In genomic region chr6:72078178-72078577, GRCm38 (mm10) we compare ENCODE assay signal across 23 mouse cellular contexts. TPM values are rescaled to one million over a fixed set of nuclear protein-coding genes. Genes with fewer than 3 reads are reported as not detected.
DNase-seq lines count a peak whose midpoint lies in the region; ATAC-seq and TF ChIP-seq lines count a peak whose summit lies in the region.
"Had no signal": no experiment of that assay in that cellular context is flagged by ENCODE, and none has a peak within 500 bp of the region (broad histone marks: within the 10 kb centered on the region; RNA-seq: fewer than 3 reads in every experiment).

No protein-coding gene starts in this region.

- H3K4me1 ChIP-seq in liver, adult 2 months (ENCODE audit: control insufficient read depth, insufficient read depth, low read length) = peaks cover 19% of the 10 kb centered on the region
- H3K4me1 ChIP-seq in liver, postnatal 0 days (ENCODE audit: insufficient read depth) = peaks cover 11% of the 10 kb centered on the region
- no peaks in the 10 kb centered on the region for H3K4me1 ChIP-seq in liver, embryonic 11.5 days (replicated peaks; ENCODE audit: control insufficient read depth, insufficient read depth, low read length)
- H3K4me1 ChIP-seq: embryonic facial prominence, embryonic 15.5 days; forebrain, embryonic 10.5 days; forebrain, embryonic 12.5 days had no signal

- TF ChIP-seq POLR2A in liver, adult 2 months (IDR thresholded peaks at IDR 0.05; ENCODE audit: extremely low read depth, insufficient read depth, low read length) = no peak

- TF ChIP-seq CTCF in liver, adult 2 months (IDR thresholded peaks at IDR 0.05; ENCODE audit: low read depth, low read length) = no peak
- no peak for TF ChIP-seq CTCF in liver, postnatal 0 days (IDR thresholded peaks at IDR 0.05; ENCODE audit: low read depth)

- peak overlapping the region; percentile 23; the same call in 1 of the 2 replicates for H3K4me3 ChIP-seq in liver, adult 2 months (ENCODE audit: insufficient read depth, low read depth, low read length)
- no peak overlapping the region for H3K4me3 ChIP-seq in liver, postnatal 0 days (ENCODE audit: low read depth, low read length)
- H3K4me3 ChIP-seq in liver, embryonic 11.5 days (ENCODE audit: low read depth, low read length) = no peak overlapping the region
- H3K4me3 ChIP-seq: embryonic facial prominence, embryonic 13.5 days; embryonic facial prominence, embryonic 15.5 days; erythroblast, embryonic 14.5 days; forebrain, embryonic 10.5 days; forebrain, embryonic 12.5 days had no signal

- peak; percentile 82 for ATAC-seq in liver, postnatal 0 days
- no peak for ATAC-seq in liver, embryonic 11.5 days (replicated peaks; ENCODE audit: low FRiP score)
- ATAC-seq: forebrain, embryonic 14.5 days had no signal

- no peaks in the 10 kb centered on the region for H3K79me2 ChIP-seq in liver, adult 2 months (ENCODE audit: control insufficient read depth, insufficient read depth, low read length)

- peak; percentile 11; the same call in 1 of the 2 replicates for TF ChIP-seq EP300 in liver, postnatal 0 days (IDR thresholded peaks at IDR 0.05; ENCODE audit: low read depth)

- WGBS in liver, adult 2 months = 25% methylated on average over 5 of the region's 5 CpGs
- 48% methylated on average over 5 of the region's 5 CpGs for WGBS in liver, postnatal 0 days (ENCODE audit: insufficient replicate concordance)
- WGBS in liver, embryonic 11.5 days = 75% methylated on average over 5 of the region's 5 CpGs

- H3K27ac ChIP-seq in liver, adult 2 months (replicated peaks; ENCODE audit: insufficient read depth, low read depth, low read length) = peak overlapping the region; percentile 96
- H3K27ac ChIP-seq in liver, postnatal 0 days (ENCODE audit: low read depth) = peak overlapping the region; percentile 50
- H3K27ac ChIP-seq in liver, embryonic 11.5 days (ENCODE audit: low read depth, low read length) = no peak overlapping the region
- H3K27ac ChIP-seq: embryonic facial prominence, embryonic 13.5 days; embryonic facial prominence, embryonic 15.5 days; forebrain, embryonic 10.5 days; forebrain, embryonic 12.5 days had no signal

- H3K4me2 ChIP-seq in liver, postnatal 0 days (ENCODE audit: low read depth, low read length) = no peak overlapping the region
- H3K4me2 ChIP-seq in liver, embryonic 11.5 days = no peak overlapping the region
- H3K4me2 ChIP-seq: embryonic facial prominence, embryonic 13.5 days; embryonic facial prominence, embryonic 15.5 days; forebrain, embryonic 12.5 days had no signal

- peak; percentile 13 for DNase-seq in kidney, adult 11 months
- DNase-seq in kidney, postnatal 25 days = no peak
- DNase-seq in liver, adult 2 months (ENCODE audit: extremely low read depth, low read depth, low spot score) = peak; percentile 90
- no peak for DNase-seq in liver
- no peak for DNase-seq in liver, postnatal 0 days
- DNase-seq in liver, embryonic 11.5 days (ENCODE audit: low spot score) = no peak
- DNase-seq in testis, postnatal 14 days (ENCODE audit: low spot score) = no peak
- DNase-seq: adrenal gland, adult 2 months; adrenal gland, postnatal 10 days; adrenal gland, postnatal 25 days; cerebellum, adult 11 months; cerebellum, adult 18-20 months; cerebellum, adult 8-10 months; cerebellum, adult 9-11 months; cerebellum, postnatal 14 days; cerebellum, postnatal 36 days; embryo, embryonic 11 days had no signal

- peaks cover 3% of the 10 kb centered on the region; the same call in 1 of the 2 replicates for H3K9me3 ChIP-seq in liver, postnatal 0 days (ENCODE audit: low read length)
- 0 out of 2 replicates have a peak, but pooled peaks cover 3% of the 10 kb centered on the region for H3K9me3 ChIP-seq in liver, embryonic 11.5 days (ENCODE audit: control insufficient read depth, low read length)
- H3K9me3 ChIP-seq: embryonic facial prominence, embryonic 13.5 days; embryonic facial prominence, embryonic 15.5 days; forebrain, embryonic 12.5 days had no signal

- H3K9ac ChIP-seq in liver, adult 2 months (ENCODE audit: low read depth, low read length) = peak overlapping the region; percentile 42
- H3K9ac ChIP-seq in liver, postnatal 0 days (replicated peaks) = no peak overlapping the region
- H3K9ac ChIP-seq in liver, embryonic 11.5 days (ENCODE audit: low read depth, low read length) = no peak overlapping the region
- H3K9ac ChIP-seq: embryonic facial prominence, embryonic 13.5 days; embryonic facial prominence, embryonic 15.5 days; forebrain, embryonic 12.5 days had no signal

- no peaks in the 10 kb centered on the region for H3K27me3 ChIP-seq in liver, adult 2 months (ENCODE audit: control insufficient read depth, insufficient read depth, low read length)
- H3K27me3 ChIP-seq in liver, postnatal 0 days (ENCODE audit: insufficient read depth, low read length) = no peaks in the 10 kb centered on the region
- H3K27me3 ChIP-seq in liver, embryonic 11.5 days (replicated peaks; ENCODE audit: control insufficient read depth, insufficient read depth, low read length) = peaks cover 3% of the 10 kb centered on the region; the same call in 1 of the 2 replicates
- H3K27me3 ChIP-seq: embryonic facial prominence, embryonic 13.5 days; embryonic facial prominence, embryonic 15.5 days; forebrain, embryonic 12.5 days had no signal

- H3K36me3 ChIP-seq in liver, adult 2 months (ENCODE audit: control insufficient read depth, insufficient read depth, low read length) = no peaks in the 10 kb centered on the region
- H3K36me3 ChIP-seq in liver, postnatal 0 days (replicated peaks; ENCODE audit: insufficient read depth, low read length) = no peaks in the 10 kb centered on the region
- H3K36me3 ChIP-seq in liver, embryonic 11.5 days (ENCODE audit: control insufficient read depth, insufficient read depth, low read length) = no peaks in the 10 kb centered on the region
- H3K36me3 ChIP-seq: embryonic facial prominence, embryonic 13.5 days; embryonic facial prominence, embryonic 15.5 days; forebrain, embryonic 10.5 days; forebrain, embryonic 12.5 days had no signal

RNA-seq across cellular contexts. Expression of gene St3gal5, which starts 19.2 kb away (rescaled TPM):
- 115 and 162 TPM in 2 replicates for total RNA-seq in liver, adult 2 months (2014; rRNA removed)
- 61.4 and 133 TPM in 2 replicates for polyA plus RNA-seq in liver, adult 2 months (2012; rRNA removed)
- polyA plus RNA-seq in liver, postnatal 0 days (2015; fragmentation: Nextera tagmentation; extraction: Ambion mirVana) = 175 and 212 TPM in 2 replicates
- polyA plus RNA-seq in liver, embryonic 11.5 days (2014; fragmentation: Nextera tagmentation; extraction: Ambion mirVana) = 109 and 114 TPM in 2 replicates

Comparison
In these comparisons a context has a peak if more than half of its experiments do, and no peak if none do; other contexts are left out.
1. DNase-seq: peak in kidney, adult 11 months (single experiment) and liver, adult 2 months (single experiment); none in kidney, postnatal 25 days (0 of 2), liver (single experiment), liver, postnatal 0 days (single experiment), liver, embryonic 11.5 days (single experiment) and testis, postnatal 14 days (single experiment).